Mouse (Mus musculus) embryonic facial prominence, embryonic 13.5 days (tissue): ENCODE measurements around the gene Prpf6. TPM values are rescaled to one million over a fixed set of nuclear protein-coding genes. Genes with fewer than 3 reads are reported as not detected.

Experiments used
- ATAC-seq: fragments of 200-750 bp; cut with Nextera tagmentation; 2 replicates; pipeline ENCODE4 v1.8.0; 2017; ENCODE audit warnings: low read depth; ENCODE audit not compliant: insufficient number of reproducible peaks, insufficient read depth, low FRiP score, low TSS enrichment
- H3K27ac ChIP-seq: fragments of 300-500 bp; sonication (generic); 2 replicates; pipeline ENCODE4 v1.5.1; 2015; ENCODE audit warnings: moderate library complexity, mild to moderate bottlenecking, inconsistent platforms
- H3K27me3 ChIP-seq: fragments of 300-500 bp; sonication (generic); 2 replicates; pipeline ENCODE4 v1.6.1; 2015; ENCODE audit warnings: mild to moderate bottlenecking, inconsistent platforms
- H3K36me3 ChIP-seq: fragments of 300-500 bp; sonication (generic); 2 replicates; pipeline ENCODE4 v1.6.1; 2015; ENCODE audit warnings: mild to moderate bottlenecking, inconsistent platforms
- H3K4me1 ChIP-seq: fragments of 300-500 bp; sonication (generic); 2 replicates; pipeline ENCODE4 v1.6.1; 2015; ENCODE audit warnings: inconsistent platforms
- H3K4me2 ChIP-seq: fragments of 300-500 bp; sonication (generic); 2 replicates; pipeline ENCODE4 v1.6.1; 2015; ENCODE audit warnings: moderate library complexity, mild to moderate bottlenecking, inconsistent platforms
- H3K4me3 ChIP-seq: fragments of 300-500 bp; sonication (generic); 2 replicates; pipeline ENCODE4 v1.5.1; 2015; ENCODE audit warnings: mild to moderate bottlenecking, inconsistent platforms
- H3K9ac ChIP-seq: fragments of 300-500 bp; sonication (generic); 2 replicates; pipeline ENCODE4 v1.6.1; 2015; ENCODE audit warnings: mild to moderate bottlenecking, inconsistent platforms
- H3K9me3 ChIP-seq: fragments of 300-500 bp; sonication (generic); 2 replicates; pipeline ENCODE4 v1.6.1; 2016; ENCODE audit warnings: inconsistent platforms
- WGBS: fragments of 180-500 bp; shearing (Covaris S2); methylation state at CpG from one replicate; pipeline ENCODE4 v1.1.7; 2015; ENCODE audit warnings: mixed read lengths; 5-methylcytosine and 5-hydroxymethylcytosine counted together
- polyA plus RNA-seq: library from polyadenylated mRNA; unstranded; fragments of >200 nt; fragmentation: Nextera tagmentation; extraction: Ambion mirVana; gene quantifications from 2 replicates; pipeline ENCODE4 v1.2.1, GENCODE M21; 2015

Prpf6 gene
- polyA plus RNA-seq, 1 experiment from 2014 or later = 64.0 TPM

GRCm38 (mm10) chr2:181571941-181572670, 19.6 kb upstream of the Prpf6 start:
- 0 out of 2 replicates have a peak, but pooled peaks cover 4% of the 10 kb centered on the region for H3K4me1 ChIP-seq
- H3K4me3 ChIP-seq = no peak overlapping the region
- no peak overlapping the region for H3K27ac ChIP-seq
- H3K27me3 ChIP-seq = no peaks in the 10 kb centered on the region
- H3K4me2 ChIP-seq = no peak overlapping the region
- no peak overlapping the region for H3K9ac ChIP-seq
- peaks cover 30% of the 10 kb centered on the region for H3K36me3 ChIP-seq
- ATAC-seq = no peak
- H3K9me3 ChIP-seq = no peaks in the 10 kb centered on the region
- 87% methylated on average over 11 of the region's 11 CpGs for WGBS

- Histone ChIP-seq H3K4me1 (peaks cover 4% of the 10 kb centered on the region; the same call in 1 of the 2 replicates), H3K27me3 (no peaks in the 10 kb centered on the region), H3K27ac (no peak overlapping the region), H3K36me3 (peaks cover 30% of the 10 kb centered on the region), H3K4me3 (no peak overlapping the region), H3K4me2 (no peak overlapping the region), H3K9ac (no peak overlapping the region), H3K9me3 (no peaks in the 10 kb centered on the region)
- no peak for ATAC-seq
- 89% methylated on average over 15 of the region's 15 CpGs for WGBS
These were observed 18.4 kb upstream of the Prpf6 start for GRCm38 (mm10) chr2:181572921-181573920.

GRCm38 (mm10) chr2:181573961-181574360, 17.7 kb upstream of the Prpf6 start:
- 87% methylated on average over 9 of the region's 9 CpGs for WGBS
- no peak overlapping the region for H3K4me2 ChIP-seq
- ATAC-seq = no peak

DNA sequence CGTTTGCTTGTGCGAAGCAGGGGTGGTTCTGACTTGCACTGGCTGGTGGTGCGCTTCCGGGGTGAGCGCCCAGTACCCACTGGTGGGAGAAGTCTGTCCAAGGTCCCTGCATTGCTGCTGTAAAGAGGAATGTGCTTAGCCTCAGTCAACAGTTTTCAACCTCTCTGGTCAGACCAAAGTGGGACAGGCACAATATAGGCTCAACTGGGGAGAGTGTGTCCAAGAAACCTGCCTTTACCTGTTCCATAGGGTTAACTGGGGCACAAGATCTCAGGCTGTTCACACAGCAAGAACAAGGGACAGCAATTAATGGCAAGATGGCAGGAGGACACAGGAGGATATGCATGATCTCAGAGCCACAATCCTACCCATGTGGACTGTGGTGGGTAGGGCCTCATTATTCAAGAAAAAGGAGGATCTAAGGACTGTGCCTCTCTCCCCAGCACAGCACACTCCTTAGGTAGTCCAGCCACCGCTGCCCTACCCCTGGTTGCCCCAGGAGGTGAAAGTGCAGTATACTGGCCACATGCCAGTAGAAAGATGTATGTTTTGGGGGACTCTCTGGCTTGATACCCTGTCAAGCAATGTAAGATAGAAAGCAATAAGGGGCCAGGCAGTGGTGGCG, 16.6 kb upstream of the Prpf6 start:
- Histone ChIP-seq H3K9ac (no peak overlapping the region), H3K27me3 (no peaks in the 10 kb centered on the region), H3K4me2 (no peak overlapping the region), H3K9me3 (no peaks in the 10 kb centered on the region), H3K27ac (no peak overlapping the region), H3K4me3 (no peak overlapping the region), H3K36me3 (peaks cover 30% of the 10 kb centered on the region), H3K4me1 (peaks cover 17% of the 10 kb centered on the region)
- no peak for ATAC-seq
- whole genome bisulfite sequencing = 93% methylated on average over 7 of the region's 7 CpGs

More at GRCm38 (mm10) chr2:181573961-181574360, 17.7 kb upstream of the Prpf6 start:
- no peaks in the 10 kb centered on the region for H3K9me3 ChIP-seq
- peaks cover 7% of the 10 kb centered on the region; the same call in 1 of the 2 replicates for H3K4me1 ChIP-seq
- H3K9ac ChIP-seq = no peak overlapping the region
- no peak overlapping the region for H3K4me3 ChIP-seq
- no peak overlapping the region for H3K27ac ChIP-seq
- H3K36me3 ChIP-seq = peaks cover 30% of the 10 kb centered on the region
- H3K27me3 ChIP-seq = no peaks in the 10 kb centered on the region

GRCm38 (mm10) chr2:181576613-181577012, 15.1 kb upstream of the Prpf6 start:
- no peak for ATAC-seq
- Histone ChIP-seq H3K9ac (no peak overlapping the region), H3K36me3 (peaks cover 30% of the 10 kb centered on the region), H3K4me3 (no peak overlapping the region), H3K27me3 (no peaks in the 10 kb centered on the region), H3K4me1 (peaks cover 22% of the 10 kb centered on the region), H3K4me2 (no peak overlapping the region), H3K9me3 (no peaks in the 10 kb centered on the region), H3K27ac (no peak overlapping the region)
- WGBS = 86% methylated on average over 2 of the region's 2 CpGs

- H3K9ac ChIP-seq = no peak overlapping the region
- peaks cover 24% of the 10 kb centered on the region for H3K4me1 ChIP-seq
- no peak overlapping the region for H3K4me2 ChIP-seq
- H3K27ac ChIP-seq = no peak overlapping the region
- no peaks in the 10 kb centered on the region for H3K27me3 ChIP-seq
- H3K36me3 ChIP-seq = peaks cover 27% of the 10 kb centered on the region
- 61% methylated on average over 2 of the region's 2 CpGs for WGBS
- no peak overlapping the region for H3K4me3 ChIP-seq
- H3K9me3 ChIP-seq = no peaks in the 10 kb centered on the region
- ATAC-seq = no peak
These were observed 14.5 kb upstream of the Prpf6 start for GRCm38 (mm10) chr2:181577126-181577525.

GRCm38 (mm10) chr2:181577981-181578581, 13.6 kb upstream of the Prpf6 start:
- Histone ChIP-seq H3K36me3 (peaks cover 23% of the 10 kb centered on the region), H3K9ac (peak overlapping the region; percentile 47; the same call in 1 of the 2 replicates), H3K4me2 (no peak overlapping the region), H3K27me3 (no peaks in the 10 kb centered on the region), H3K27ac (no peak overlapping the region), H3K9me3 (no peaks in the 10 kb centered on the region), H3K4me3 (no peak overlapping the region), H3K4me1 (peaks cover 26% of the 10 kb centered on the region)
- WGBS = 80% methylated on average over 7 of the region's 7 CpGs
- no peak for ATAC-seq

DNA sequence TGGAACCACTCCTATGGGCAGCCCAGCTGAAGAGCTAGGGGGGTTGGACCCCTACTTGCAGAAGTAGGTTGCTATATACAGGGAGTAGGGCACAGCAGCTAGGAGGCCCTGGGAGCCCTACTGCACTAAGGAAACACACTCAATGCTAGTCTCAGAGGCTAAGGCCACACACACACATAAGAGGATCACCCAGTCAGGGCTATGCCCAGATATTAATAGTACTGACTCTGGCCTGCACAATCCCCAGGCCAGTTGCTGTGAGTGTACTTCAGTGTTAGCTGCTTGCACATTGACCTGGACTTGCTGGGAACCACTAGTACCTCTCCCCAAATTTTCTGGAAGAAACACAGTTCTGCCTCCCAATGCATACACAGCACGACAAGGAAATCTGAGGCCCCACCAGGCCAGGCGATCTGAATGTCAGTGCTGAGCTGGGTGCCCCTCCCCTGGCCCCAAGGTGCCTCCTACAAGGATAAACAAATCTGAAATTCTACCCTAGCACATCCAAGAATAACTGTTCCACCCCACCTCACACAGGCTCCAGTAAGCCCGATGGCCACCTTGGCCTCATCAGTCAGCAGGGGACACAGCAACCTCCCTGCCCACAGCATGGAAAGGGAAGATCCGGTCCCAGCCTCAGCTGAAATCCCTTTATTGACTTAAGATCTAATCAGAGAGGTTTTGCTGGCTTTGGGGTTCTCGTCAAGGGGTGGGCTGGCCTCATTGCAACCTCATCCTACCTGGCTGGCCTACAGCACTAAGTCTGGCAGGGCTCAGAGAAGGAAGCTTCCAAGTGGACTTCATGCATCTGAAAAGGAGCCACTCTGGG, 12.7 kb upstream of the Prpf6 start:
- H3K9me3 ChIP-seq = no peaks in the 10 kb centered on the region
- H3K27ac ChIP-seq = no peak overlapping the region
- H3K4me2 ChIP-seq = no peak overlapping the region
- H3K4me3 ChIP-seq = no peak overlapping the region
- H3K27me3 ChIP-seq = no peaks in the 10 kb centered on the region
- no peak for ATAC-seq
- peak overlapping the region; percentile 40 for H3K9ac ChIP-seq
- 58% methylated on average over 5 of the region's 5 CpGs for WGBS
- H3K4me1 ChIP-seq = peaks cover 26% of the 10 kb centered on the region
- H3K36me3 ChIP-seq = peaks cover 23% of the 10 kb centered on the region

DNA sequence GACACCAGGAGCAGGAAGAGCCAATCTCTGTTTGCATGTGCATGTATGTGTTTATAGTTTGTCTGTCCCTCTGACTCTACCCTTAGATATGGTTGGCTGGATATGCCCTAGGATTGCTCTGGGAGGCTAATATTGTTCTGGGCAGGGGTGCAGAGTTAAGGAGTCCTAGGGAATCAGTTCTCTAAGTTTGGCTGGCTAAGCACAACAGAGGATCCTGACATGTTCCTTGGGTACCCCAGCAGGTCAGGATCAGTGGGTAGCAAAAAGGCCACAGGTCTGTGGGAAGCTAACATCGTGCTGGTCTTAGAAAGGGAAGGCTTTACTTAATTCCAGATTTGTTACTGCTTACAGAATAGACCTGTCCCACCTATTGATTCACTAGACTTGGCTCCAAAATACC, 12.0 kb upstream of the Prpf6 start:
- Histone ChIP-seq H3K4me1 (peaks cover 26% of the 10 kb centered on the region), H3K27me3 (no peaks in the 10 kb centered on the region), H3K9me3 (no peaks in the 10 kb centered on the region), H3K4me2 (no peak overlapping the region), H3K4me3 (no peak overlapping the region), H3K9ac (peak overlapping the region; percentile 40; the same call in 1 of the 2 replicates), H3K36me3 (peaks cover 24% of the 10 kb centered on the region), H3K27ac (no peak overlapping the region)
- 92% methylated on average over 1 of the region's 1 CpGs for WGBS
- ATAC-seq = no peak

GRCm38 (mm10) chr2:181580131-181580772, 11.4 kb upstream of the Prpf6 start:
- WGBS = 69% methylated on average over 5 of the region's 5 CpGs

More at GRCm38 (mm10) chr2:181580131-181580772, 11.4 kb upstream of the Prpf6 start:
- H3K4me3 ChIP-seq = peak overlapping the region; percentile 77
- H3K36me3 ChIP-seq = peaks cover 25% of the 10 kb centered on the region
- peak overlapping the region; percentile 91 for H3K9ac ChIP-seq
- H3K4me2 ChIP-seq = peak overlapping the region; percentile 91
- peaks cover 26% of the 10 kb centered on the region for H3K4me1 ChIP-seq
- H3K9me3 ChIP-seq = no peaks in the 10 kb centered on the region
- H3K27ac ChIP-seq = peak overlapping the region; percentile 93; the same call in 1 of the 2 replicates
- no peak for ATAC-seq
- H3K27me3 ChIP-seq = no peaks in the 10 kb centered on the region
